Mouse (Mus musculus) MEL (cell line): ENCODE measurements at regions not wholly inside any gene's neighbourhood (a gene's known extent, or its start where the extent isn't known, plus 50 kb on each side); places are given as distances from the start of the nearest gene placed in this dataset.

Source experiments
- CHD2 ChIP-seq: IDR thresholded peaks from 2 replicates; pipeline ENCODE4 v1.6.1; 2011; ENCODE audit warnings: low read length, improper control_type of control experiment
- CTCF ChIP-seq, 3 experiments: IDR thresholded peaks in 2 of 3; conservative IDR thresholded peaks in 1 of 3; 2 replicates each; pipeline ENCODE4 v1.5.1; 2011 to 2012; ENCODE audit warnings: low read length in 3 of 3, low read depth in 2 of 3, mild to moderate bottlenecking in 2 of 3, improper control_type of control experiment in 1 of 3, inconsistent platforms in 1 of 3, mixed read lengths in 1 of 3, moderate library complexity in 1 of 3; ENCODE audit not compliant: control insufficient read depth in 1 of 3, insufficient read depth in 1 of 3, poor library complexity in 1 of 3, severe bottlenecking in 1 of 3
- ELF1 ChIP-seq: IDR thresholded peaks from 2 replicates; pipeline ENCODE4 v1.6.1; 2014; ENCODE audit warnings: low read depth, mild to moderate bottlenecking, inconsistent platforms, low read length, improper control_type of control experiment, moderate library complexity
- EP300 ChIP-seq, 2 experiments: IDR thresholded peaks; 2 replicates each; pipeline ENCODE4 v1.6.1; 2011; ENCODE audit warnings: improper control_type of control experiment in 2 of 2, low read length in 2 of 2, low read depth in 1 of 2, mild to moderate bottlenecking in 1 of 2
- GATA1 ChIP-seq: IDR thresholded peaks from 2 replicates; pipeline ENCODE4 v1.6.1; 2011; ENCODE audit warnings: low read depth, low read length, improper control_type of control experiment
- JUND ChIP-seq: IDR thresholded peaks from 2 replicates; pipeline ENCODE4 v1.6.1; 2011; ENCODE audit warnings: low read depth, mild to moderate bottlenecking, improper control_type of control experiment, low read length
- POLR2A ChIP-seq, 2 experiments: IDR thresholded peaks; 2 replicates each; pipeline ENCODE4 v1.6.1; 2011 to 2012; ENCODE audit warnings: low read length in 2 of 2, mild to moderate bottlenecking in 2 of 2, control low read depth in 1 of 2, improper control_type of control experiment in 1 of 2, low read depth in 1 of 2, moderate library complexity in 1 of 2; ENCODE audit not compliant: control insufficient read depth in 1 of 2, insufficient read depth in 1 of 2, poor library complexity in 1 of 2
- POLR2AphosphoS2 ChIP-seq: IDR thresholded peaks from 2 replicates; pipeline ENCODE4 v1.6.1; 2011; ENCODE audit warnings: low read length, improper control_type of control experiment
- SMC3 ChIP-seq: IDR thresholded peaks from 2 replicates; pipeline ENCODE4 v1.6.1; 2011; ENCODE audit warnings: low read depth, low read length, improper control_type of control experiment
- TCF12 ChIP-seq: IDR thresholded peaks from 2 replicates; pipeline ENCODE4 v1.6.1; 2014; ENCODE audit warnings: low read depth, mild to moderate bottlenecking, inconsistent platforms, low read length, improper control_type of control experiment, moderate library complexity
- USF1 ChIP-seq: IDR thresholded peaks from 2 replicates; pipeline ENCODE4 v1.6.1; 2014; ENCODE audit warnings: low read depth, mild to moderate bottlenecking, inconsistent platforms, low read length, improper control_type of control experiment, moderate library complexity
- ZMIZ1 ChIP-seq: IDR thresholded peaks from 2 replicates; pipeline ENCODE4 v1.6.1; 2012; ENCODE audit warnings: low read depth, mild to moderate bottlenecking, inconsistent platforms, low read length, improper control_type of control experiment, moderate library complexity
- ZNF384 ChIP-seq: IDR thresholded peaks from 2 replicates; pipeline ENCODE4 v1.6.1; 2012; ENCODE audit warnings: low read depth, mild to moderate bottlenecking, inconsistent platforms, low read length, improper control_type of control experiment

- TF ChIP-seq ZNF384 (no peak), TCF12 (no peak), JUND (no peak), GATA1 (no peak), CHD2 (no peak), EP300 (IDR thresholded peaks at IDR 0.05; ENCODE audit: low read depth in 1 of 2, low read length in 2 of 2) (no peak), CTCF (IDR thresholded peaks at IDR 0.05 in 2 of 3, conservative IDR thresholded peaks at IDR 0.05 in 1 of 3; ENCODE audit: control insufficient read depth in 1 of 3, insufficient read depth in 1 of 3, low read depth in 2 of 3, low read length in 3 of 3, poor library complexity in 1 of 3, severe bottlenecking in 1 of 3) (no peak), POLR2A (IDR thresholded peaks at IDR 0.05; ENCODE audit: control insufficient read depth in 1 of 2, insufficient read depth in 1 of 2, low read depth in 1 of 2, low read length in 2 of 2, poor library complexity in 1 of 2) (no peak), SMC3 (no peak), POLR2AphosphoS2 (no peak), ELF1 (no peak), ZMIZ1 (no peak), USF1 (no peak)
These were observed 86.8 kb upstream of the Vgll2 start for GRCm38 (mm10) chr10:51935482-51935881.
